Mouse (Mus musculus): ENCODE measurements around the gene Cuta. TPM values are rescaled to one million over a fixed set of nuclear protein-coding genes. Genes with fewer than 3 reads are reported as not detected.
"Not testable (repeated sequence)": the region's sequence is repeated elsewhere in the genome, so short reads cannot be mapped to it uniquely, and the experiment has no call there.

The Cuta gene
- polyA plus RNA-seq, 1 experiment from 2014 or later, result 155 TPM

DNA sequence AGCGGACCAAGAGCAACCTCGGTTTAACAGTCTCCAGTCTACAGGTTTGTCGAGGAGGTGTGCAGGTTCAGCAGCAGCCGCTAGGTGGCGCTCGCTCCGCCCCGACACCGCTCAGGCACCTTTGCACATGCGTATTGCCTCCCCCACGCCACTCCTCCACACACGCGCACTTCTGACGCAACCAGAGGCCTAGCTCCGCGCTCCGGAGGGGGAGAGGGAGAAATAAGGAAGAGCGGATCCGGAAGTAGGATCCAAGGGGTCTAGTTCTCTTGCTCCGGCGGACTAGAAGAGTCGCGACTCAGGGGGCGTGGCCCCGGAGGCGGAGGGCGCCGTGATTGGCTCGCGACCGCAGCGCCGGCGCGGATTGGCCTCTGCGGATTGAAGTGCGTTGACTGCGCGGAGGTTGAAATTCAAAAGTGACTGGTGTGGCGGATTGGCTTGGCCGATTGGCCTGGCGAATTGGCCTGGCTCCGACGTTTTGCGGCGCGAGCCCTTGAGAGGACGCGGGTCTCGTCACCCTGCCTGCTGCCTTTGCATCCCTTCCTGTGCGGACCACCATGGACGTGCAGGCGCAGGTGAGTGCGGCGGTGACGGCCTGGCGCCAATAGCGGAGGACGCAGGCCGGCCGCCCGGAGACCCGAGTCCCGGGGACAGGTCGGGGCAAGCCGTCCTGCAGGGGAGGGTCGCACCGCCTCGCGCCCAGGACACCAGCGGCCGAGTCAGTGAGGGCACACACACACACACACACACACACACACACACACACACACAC is 22.5 kb downstream of the Cuta start, which contains the start of gene Kifc5b:
Gene Kifc5b (plus strand): TSS at position 381 of the 772 bp plus-strand sequence.
- Histone ChIP-seq H3K9me3 (replicated peaks) (no peaks in the 10 kb centered on the region), H3K4me2 (peak within 1 kb of the TSS; percentile 73), H3K36me3 (peaks cover 10% of the 10 kb centered on the region), H3K27ac (ENCODE audit: poor library complexity, severe bottlenecking) (peak within 1 kb of the TSS; percentile 81), H3K4me3 (peak within 1 kb of the TSS; percentile 76), H3K27me3 (replicated peaks) (no peaks in the 10 kb centered on the region), H3K9ac (peak within 1 kb of the TSS; percentile 81), H3K4me1 (replicated peaks) (peaks cover 14% of the 10 kb centered on the region; the same call in 1 of the 2 replicates)
- under 1% methylated on average over 68 of the region's 72 CpGs for WGBS
- peak; percentile 98 for ATAC-seq (ENCODE audit: insufficient number of reproducible peaks, low FRiP score)

GRCm38 (mm10) chr17:26915248-26915647 is 24.1 kb downstream of the Cuta start:
- H3K4me1 ChIP-seq (replicated peaks), result peaks cover 14% of the 10 kb centered on the region; the same call in 1 of the 2 replicates
- H3K27ac ChIP-seq (ENCODE audit: poor library complexity, severe bottlenecking), result no peak overlapping the region
- no peak overlapping the region for H3K4me2 ChIP-seq
- H3K9me3 ChIP-seq (replicated peaks), result no peaks in the 10 kb centered on the region
- 53% methylated on average over 1 of the region's 1 CpGs for WGBS
- H3K27me3 ChIP-seq (replicated peaks), result no peaks in the 10 kb centered on the region
- no peak overlapping the region for H3K9ac ChIP-seq
- no peak for ATAC-seq (ENCODE audit: insufficient number of reproducible peaks, low FRiP score)
- H3K4me3 ChIP-seq, result no peak overlapping the region
- no peaks in the 10 kb centered on the region for H3K36me3 ChIP-seq

DNA sequence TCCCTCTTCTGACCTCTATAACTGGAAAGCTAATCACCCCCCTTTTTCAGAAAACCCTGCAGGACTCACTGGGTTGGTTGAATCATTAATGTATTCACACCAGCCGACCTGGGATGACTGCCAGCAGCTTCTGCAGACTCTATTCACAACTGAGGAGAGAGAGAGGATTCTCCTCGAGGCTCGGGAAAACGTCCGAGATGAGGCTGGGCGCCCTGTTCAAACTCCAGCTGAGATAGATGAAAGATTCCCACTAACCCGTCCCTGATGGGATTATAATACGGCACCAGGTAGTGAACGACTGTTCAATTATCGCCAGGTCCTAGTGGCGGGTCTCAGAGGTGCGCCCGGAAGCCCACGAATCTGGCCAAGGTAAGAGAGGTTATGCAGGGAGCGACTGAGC is 31.9 kb downstream of the Cuta start:
- not testable (repeated sequence) for H3K36me3 ChIP-seq; H3K4me1 ChIP-seq (replicated peaks); H3K9ac ChIP-seq; H3K9me3 ChIP-seq (replicated peaks); H3K27me3 ChIP-seq (replicated peaks); ATAC-seq (ENCODE audit: insufficient number of reproducible peaks, low FRiP score); H3K4me3 ChIP-seq; H3K27ac ChIP-seq (ENCODE audit: poor library complexity, severe bottlenecking); H3K4me2 ChIP-seq
- 87% methylated on average over 15 of the region's 15 CpGs for WGBS

GRCm38 (mm10) chr17:26904320-26904719 is 35.0 kb downstream of the Cuta start:
- H3K4me3 ChIP-seq, result no peak overlapping the region
- no peaks in the 10 kb centered on the region for H3K27me3 ChIP-seq (replicated peaks)
- no peak for ATAC-seq (ENCODE audit: insufficient number of reproducible peaks, low FRiP score)
- H3K9me3 ChIP-seq (replicated peaks), result peaks cover 9% of the 10 kb centered on the region
- no peaks in the 10 kb centered on the region for H3K4me1 ChIP-seq (replicated peaks)
- H3K9ac ChIP-seq, result 0 out of 2 replicates have a peak overlapping the region, but pooled peaks have one; percentile 15
- no peaks in the 10 kb centered on the region for H3K36me3 ChIP-seq
- no peak overlapping the region for H3K4me2 ChIP-seq
- H3K27ac ChIP-seq (ENCODE audit: poor library complexity, severe bottlenecking), result no peak overlapping the region
- 52% methylated on average over 5 of the region's 5 CpGs for WGBS

DNA sequence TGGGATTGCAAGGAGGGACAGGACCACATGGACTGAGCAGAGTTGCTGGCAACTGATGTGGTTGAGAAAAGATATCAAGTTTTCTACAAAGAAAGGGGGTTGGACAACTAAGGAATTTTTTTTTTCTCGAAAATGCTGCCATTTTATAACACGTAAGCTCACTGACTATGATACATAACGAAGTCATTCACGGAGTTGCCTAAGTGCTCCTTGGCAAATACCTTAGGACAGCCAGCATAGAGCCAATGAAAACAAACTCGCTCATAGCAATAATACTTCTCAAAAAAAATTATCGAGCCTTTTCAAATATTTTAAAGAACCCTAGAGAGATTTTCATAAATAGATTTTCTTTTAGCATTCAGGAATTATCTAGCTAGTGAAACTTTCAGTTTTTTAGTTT is 38.5 kb downstream of the Cuta start:
- H3K4me3 ChIP-seq, result no peak overlapping the region
- ATAC-seq (ENCODE audit: insufficient number of reproducible peaks, low FRiP score), result no peak
- H3K9me3 ChIP-seq (replicated peaks), result no peaks in the 10 kb centered on the region; the same call in 1 of the 2 replicates
- no peak overlapping the region for H3K27ac ChIP-seq (ENCODE audit: poor library complexity, severe bottlenecking)
- no peak overlapping the region for H3K4me2 ChIP-seq
- H3K27me3 ChIP-seq (replicated peaks), result no peaks in the 10 kb centered on the region
- WGBS, result 78% methylated on average over 6 of the region's 6 CpGs
- no peak overlapping the region for H3K9ac ChIP-seq
- no peaks in the 10 kb centered on the region for H3K36me3 ChIP-seq
- H3K4me1 ChIP-seq (replicated peaks), result peaks cover 12% of the 10 kb centered on the region

- Histone ChIP-seq H3K4me2 (no peak overlapping the region), H3K27me3 (replicated peaks) (no peaks in the 10 kb centered on the region), H3K36me3 (no peaks in the 10 kb centered on the region), H3K4me1 (replicated peaks) (peaks cover 47% of the 10 kb centered on the region), H3K9me3 (replicated peaks) (no peaks in the 10 kb centered on the region), H3K9ac (no peak overlapping the region), H3K4me3 (no peak overlapping the region), H3K27ac (ENCODE audit: poor library complexity, severe bottlenecking) (no peak overlapping the region)
- no peak for ATAC-seq (ENCODE audit: insufficient number of reproducible peaks, low FRiP score)
- WGBS, result 16% methylated on average over 10 of the region's 10 CpGs
Measured at GRCm38 (mm10) chr17:26895578-26895977, 43.8 kb downstream of the Cuta start.

- ATAC-seq (ENCODE audit: insufficient number of reproducible peaks, low FRiP score), result no peak
- peak overlapping the region; percentile 86 for H3K27ac ChIP-seq (ENCODE audit: poor library complexity, severe bottlenecking)
- no peak overlapping the region for H3K4me2 ChIP-seq
- H3K9ac ChIP-seq, result no peak overlapping the region
- H3K4me3 ChIP-seq, result no peak overlapping the region
- WGBS, result 79% methylated on average over 6 of the region's 6 CpGs
- H3K27me3 ChIP-seq (replicated peaks), result no peaks in the 10 kb centered on the region
- no peaks in the 10 kb centered on the region for H3K9me3 ChIP-seq (replicated peaks)
- H3K36me3 ChIP-seq, result no peaks in the 10 kb centered on the region
- peaks cover 47% of the 10 kb centered on the region for H3K4me1 ChIP-seq (replicated peaks)
Measured at GRCm38 (mm10) chr17:26894342-26894741, 45.0 kb downstream of the Cuta start.

- Histone ChIP-seq H3K4me3 (no peak overlapping the region), H3K9me3 (replicated peaks) (no peaks in the 10 kb centered on the region), H3K27ac (ENCODE audit: poor library complexity, severe bottlenecking) (peak overlapping the region; percentile 86), H3K9ac (peak overlapping the region; percentile 32; the same call in 1 of the 2 replicates), H3K4me2 (0 out of 2 replicates have a peak overlapping the region, but pooled peaks have one; percentile 48), H3K27me3 (replicated peaks) (no peaks in the 10 kb centered on the region), H3K36me3 (no peaks in the 10 kb centered on the region), H3K4me1 (replicated peaks) (peaks cover 48% of the 10 kb centered on the region)
- ATAC-seq (ENCODE audit: insufficient number of reproducible peaks, low FRiP score), result no peak
- 41% methylated on average over 6 of the region's 6 CpGs for WGBS
Measured at GRCm38 (mm10) chr17:26893492-26893891, 45.9 kb downstream of the Cuta start.

DNA sequence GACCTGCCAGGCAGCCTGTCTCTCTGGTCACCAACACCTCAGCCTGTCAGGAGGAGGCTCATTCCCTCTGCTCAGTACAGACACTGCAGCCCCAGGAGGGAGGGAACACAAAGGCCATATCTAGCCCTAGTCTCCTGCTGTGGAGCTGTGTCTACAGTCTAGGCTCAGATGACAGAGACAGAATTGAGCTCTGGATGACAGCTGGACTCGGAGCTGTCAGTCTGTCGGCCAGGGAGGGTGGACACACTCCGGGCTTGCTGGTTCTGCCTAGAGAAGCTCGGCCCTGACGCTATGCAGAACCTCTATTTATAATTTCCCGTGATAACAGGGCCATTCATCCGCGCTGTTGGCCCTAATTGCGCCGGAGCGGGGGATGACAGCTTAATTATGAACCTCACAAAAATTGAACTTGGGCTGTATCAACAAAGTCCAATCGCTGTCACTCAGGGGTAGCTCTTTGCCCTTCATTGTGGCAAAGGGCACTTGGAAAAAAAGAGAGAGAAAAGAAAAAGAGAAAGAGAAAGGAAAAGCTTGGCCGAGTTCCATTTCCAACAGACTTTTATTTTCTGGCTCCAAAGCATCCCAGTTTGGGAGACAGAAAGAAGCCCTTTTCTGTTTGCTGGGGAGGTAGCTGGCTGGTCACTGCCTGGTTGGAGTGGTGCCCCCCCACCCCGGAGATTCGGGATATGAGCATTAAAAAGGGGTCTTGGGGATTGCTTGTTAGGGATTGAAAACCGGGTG is 46.6 kb downstream of the Cuta start:
- Histone ChIP-seq H3K4me3 (peak overlapping the region; percentile 9; the same call in 1 of the 2 replicates), H3K9ac (0 out of 2 replicates have a peak overlapping the region, but pooled peaks have one; percentile 7), H3K4me2 (peak overlapping the region; percentile 48), H3K9me3 (replicated peaks) (no peaks in the 10 kb centered on the region), H3K36me3 (no peaks in the 10 kb centered on the region), H3K4me1 (replicated peaks) (peaks cover 54% of the 10 kb centered on the region), H3K27ac (ENCODE audit: poor library complexity, severe bottlenecking) (peak overlapping the region; percentile 86), H3K27me3 (replicated peaks) (no peaks in the 10 kb centered on the region)
- peak; percentile 86 for ATAC-seq (ENCODE audit: insufficient number of reproducible peaks, low FRiP score)
- 23% methylated on average over 16 of the region's 16 CpGs for WGBS

DNA sequence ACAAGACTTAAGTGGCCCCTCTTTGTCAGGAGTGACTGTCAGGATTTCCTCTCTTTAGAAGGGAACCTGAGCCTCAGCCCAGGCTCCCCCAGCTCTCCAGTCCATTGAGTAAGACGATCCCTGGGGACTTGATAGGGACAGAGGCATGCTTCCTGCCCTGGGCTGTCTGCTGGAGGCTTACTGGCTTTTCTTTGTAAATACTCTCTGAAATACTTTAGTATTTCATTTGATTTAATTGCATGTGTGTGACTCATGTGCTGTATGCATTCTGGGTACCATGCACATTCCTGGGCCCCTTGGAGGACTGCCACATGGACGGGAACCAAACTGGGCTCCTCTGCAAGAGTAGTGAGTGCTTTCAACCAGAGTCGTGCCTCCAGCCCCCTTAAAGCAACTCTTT is 51.4 kb downstream of the Cuta start:
- no peaks in the 10 kb centered on the region for H3K27me3 ChIP-seq (replicated peaks)
- no peak for ATAC-seq (ENCODE audit: insufficient number of reproducible peaks, low FRiP score)
- no peaks in the 10 kb centered on the region for H3K9me3 ChIP-seq (replicated peaks)
- 17% methylated on average over 3 of the region's 3 CpGs for WGBS
- H3K36me3 ChIP-seq, result no peaks in the 10 kb centered on the region
- H3K9ac ChIP-seq, result no peak overlapping the region
- H3K4me1 ChIP-seq (replicated peaks), result peaks cover 52% of the 10 kb centered on the region
- H3K27ac ChIP-seq (ENCODE audit: poor library complexity, severe bottlenecking), result peak overlapping the region; percentile 55
- no peak overlapping the region for H3K4me3 ChIP-seq
- no peak overlapping the region for H3K4me2 ChIP-seq

All from heart, embryonic 12.5 days (tissue).